Mouse (Mus musculus) T-cell, adult 2 months (primary cell): ENCODE measurements at regions not wholly inside any gene's neighbourhood (a gene's known extent, or its start where the extent isn't known, plus 50 kb on each side); places are given as distances from the start of the nearest gene placed in this dataset.

Experiments
- DNase-seq: peaks from one replicate; pipeline ENCODE4 v3.0.0; 2022; ENCODE audit warnings: low spot score

DNA sequence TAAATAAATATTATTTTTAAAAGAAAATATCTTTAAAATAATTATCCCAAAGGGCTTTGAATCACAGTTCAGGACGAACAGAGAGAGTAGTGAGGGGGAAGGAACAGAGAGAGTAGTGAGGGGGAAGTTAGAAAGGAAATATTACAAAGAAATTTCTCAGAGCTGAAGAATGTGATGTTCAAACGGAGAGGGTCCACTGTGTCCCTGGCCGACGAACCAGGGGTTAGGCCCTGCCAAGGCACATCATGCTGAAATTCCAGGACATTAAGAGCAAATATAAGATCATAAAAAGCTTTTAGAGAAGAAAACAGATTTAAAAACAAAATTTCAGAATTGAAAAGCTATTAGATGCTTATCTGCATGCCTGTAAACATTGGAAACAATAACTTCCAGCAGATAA lies 61.6 kb downstream of the Skor1 start:
- no peak for DNase-seq

DNA sequence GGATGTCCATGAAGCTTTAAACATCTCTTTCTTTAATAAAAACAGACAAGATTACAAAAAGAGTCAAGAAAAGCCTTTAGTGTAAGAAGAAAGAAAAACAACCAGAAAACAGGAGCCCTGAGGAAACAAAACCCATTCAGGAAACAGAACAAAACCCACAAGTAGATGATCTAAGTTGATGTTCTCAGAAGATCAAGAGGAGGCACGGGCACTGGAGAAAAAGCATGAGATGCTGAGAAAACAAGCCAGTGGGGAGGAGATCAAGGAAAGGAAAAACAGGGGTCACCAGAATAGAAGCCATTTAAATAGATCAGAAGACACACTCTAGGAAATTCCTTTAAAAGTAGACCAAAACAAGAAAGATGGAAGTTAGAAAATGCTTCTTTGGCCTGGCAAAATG lies 62.1 kb downstream of the Skor1 start:
- DNase-seq, result peak; percentile 48

DNA sequence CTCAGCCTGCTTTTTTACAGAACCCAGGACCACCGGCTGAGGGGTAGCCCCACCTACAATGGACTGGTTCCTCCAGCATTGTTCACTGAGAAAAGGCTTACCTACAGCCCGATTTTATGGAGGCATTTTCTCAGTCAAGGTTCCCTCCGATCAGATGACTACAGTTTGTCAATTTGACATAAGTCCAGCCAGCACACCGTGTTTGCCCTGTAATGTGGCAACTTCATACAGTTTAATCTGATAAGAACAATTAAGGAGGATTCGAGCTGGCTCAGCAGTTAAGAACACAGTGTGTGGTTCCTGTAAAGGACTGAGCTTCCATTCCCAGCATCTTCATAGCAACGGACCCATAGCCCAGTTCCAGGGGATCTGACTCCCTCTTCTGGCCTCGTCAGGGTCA lies 65.9 kb downstream of the Skor1 start:
- DNase-seq, result no peak

DNA sequence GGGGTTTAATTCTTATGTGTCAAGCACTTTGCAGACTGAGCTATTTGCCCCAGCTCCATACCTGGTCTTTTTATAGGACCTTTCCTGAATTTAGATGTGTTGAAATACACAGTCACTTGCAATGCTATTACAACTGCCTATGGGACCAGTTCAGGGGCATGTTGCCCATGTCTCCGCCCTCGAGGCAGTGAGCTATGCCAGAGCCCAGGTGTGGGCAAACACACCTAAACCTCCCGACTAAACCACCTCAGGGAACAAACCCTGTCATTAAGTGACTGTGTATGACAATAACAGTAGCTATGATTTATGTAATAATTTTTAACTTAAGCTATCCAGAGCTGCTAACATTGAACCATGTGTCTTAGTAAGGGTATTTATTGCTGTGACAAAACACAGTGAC lies 66.5 kb downstream of the Skor1 start:
- no peak for DNase-seq

DNA sequence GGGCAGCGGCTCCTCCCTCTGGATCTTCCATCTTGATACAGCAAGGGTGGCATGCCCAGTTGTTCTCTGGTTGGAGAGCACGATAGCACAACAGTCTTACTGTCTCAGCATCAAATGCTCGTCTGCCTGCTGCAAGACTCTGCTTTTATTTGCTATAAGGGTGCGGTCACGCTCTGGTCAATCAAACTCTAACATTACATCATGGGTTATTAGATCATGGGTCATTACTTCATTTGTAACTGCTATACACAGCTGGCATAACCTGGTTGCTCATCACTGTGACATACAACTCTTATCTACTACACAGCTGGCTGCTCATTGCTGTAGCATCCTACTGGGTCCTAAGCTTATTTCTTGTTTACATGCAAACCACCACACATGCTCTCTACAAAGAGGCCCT lies 68.4 kb downstream of the Skor1 start:
- DNase-seq, result no peak

DNA sequence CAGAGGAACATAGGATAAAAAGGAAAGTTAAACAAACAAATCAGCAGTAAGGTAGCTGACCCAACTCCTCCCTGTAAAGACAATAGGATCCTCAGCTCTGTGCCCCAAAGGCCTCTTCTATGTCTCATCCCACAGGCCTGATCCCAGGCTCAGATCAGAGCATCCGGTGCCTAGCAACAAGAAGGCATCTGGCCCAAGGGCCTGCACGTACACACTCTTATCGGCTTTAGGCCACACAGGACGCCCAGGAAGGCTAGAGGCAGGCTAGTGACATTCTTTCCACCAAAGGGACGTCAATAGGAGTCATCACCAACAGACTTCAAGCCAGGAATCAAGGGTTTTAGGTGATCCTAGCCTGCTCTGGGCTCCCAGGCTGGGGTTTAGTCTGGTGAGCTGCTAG lies 73.5 kb downstream of the Skor1 start:
- DNase-seq, result no peak

DNA sequence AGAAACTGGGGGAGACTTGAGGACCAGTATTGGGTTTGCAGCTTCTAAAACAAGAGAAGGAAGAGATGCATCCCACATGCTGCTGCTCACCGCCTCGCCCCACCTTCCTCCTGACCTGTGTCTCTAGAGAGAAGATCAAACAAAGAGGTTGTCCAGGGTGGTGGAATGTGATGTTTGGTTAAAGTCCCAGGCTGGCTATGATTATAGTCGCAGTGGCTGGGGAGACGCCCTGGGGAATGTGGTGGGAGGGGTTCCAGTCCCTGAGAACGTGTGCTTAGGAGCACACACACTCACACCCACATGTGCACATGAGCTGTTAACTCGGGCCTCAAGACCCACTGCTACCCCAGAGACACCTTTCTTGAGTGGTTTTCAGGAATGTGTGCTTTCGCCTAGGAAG lies 74.0 kb downstream of the Skor1 start:
- no peak for DNase-seq

DNA sequence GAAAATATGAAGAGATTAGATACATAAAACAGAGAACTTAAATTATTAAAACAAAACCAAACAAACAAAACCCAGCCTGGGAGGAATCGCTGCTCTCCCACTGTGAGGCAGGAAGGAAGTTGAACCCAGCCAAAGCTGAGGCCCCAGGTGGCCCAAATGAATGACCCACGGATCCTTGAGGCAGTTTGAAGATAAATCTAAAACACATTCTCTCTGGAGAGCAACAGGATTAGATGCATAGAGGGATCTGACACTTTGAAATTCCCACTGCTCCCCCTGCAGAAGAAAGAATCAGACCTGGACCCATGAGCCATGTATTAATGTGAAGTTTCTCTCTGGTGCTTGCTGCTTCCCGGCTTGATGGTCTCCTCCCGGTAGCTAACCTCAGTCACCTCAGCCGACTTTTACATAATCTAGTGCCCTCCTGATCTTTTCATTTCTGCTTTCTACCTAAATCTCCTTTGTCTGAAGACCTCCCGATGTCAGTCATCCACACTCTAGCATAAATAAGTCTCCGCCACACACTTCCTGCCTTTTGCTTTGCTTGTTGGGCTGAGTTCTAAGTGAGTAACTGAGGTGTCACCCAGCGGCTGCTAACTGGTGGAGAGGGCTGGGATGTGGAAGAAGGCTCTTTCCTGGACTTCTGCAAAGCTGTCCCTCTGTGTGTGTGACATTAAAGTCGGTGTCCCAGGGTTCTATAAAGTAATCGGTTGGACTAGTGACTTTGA lies 74.6 kb downstream of the Skor1 start:
- peak; percentile 43 for DNase-seq

DNA sequence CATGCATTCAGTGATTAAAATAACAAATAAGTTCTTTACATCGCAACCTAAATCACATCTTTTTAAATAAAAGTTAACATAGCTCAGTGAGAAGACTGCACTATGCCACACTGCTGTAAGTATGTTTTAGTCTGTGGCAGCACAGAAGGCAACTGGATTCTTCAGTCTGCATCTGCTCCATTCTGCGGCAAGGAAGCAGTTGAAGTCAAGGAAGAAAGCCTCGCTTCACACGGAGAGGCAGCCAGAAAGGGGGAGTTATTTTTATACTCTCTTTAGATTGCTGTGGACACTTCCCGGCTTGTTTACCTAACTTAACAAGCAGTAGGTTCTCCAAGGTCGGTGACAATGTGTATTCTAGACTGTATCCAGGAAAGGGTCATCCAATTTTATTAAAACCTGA lies 77.7 kb downstream of the Skor1 start:
- DNase-seq, result no peak

DNA sequence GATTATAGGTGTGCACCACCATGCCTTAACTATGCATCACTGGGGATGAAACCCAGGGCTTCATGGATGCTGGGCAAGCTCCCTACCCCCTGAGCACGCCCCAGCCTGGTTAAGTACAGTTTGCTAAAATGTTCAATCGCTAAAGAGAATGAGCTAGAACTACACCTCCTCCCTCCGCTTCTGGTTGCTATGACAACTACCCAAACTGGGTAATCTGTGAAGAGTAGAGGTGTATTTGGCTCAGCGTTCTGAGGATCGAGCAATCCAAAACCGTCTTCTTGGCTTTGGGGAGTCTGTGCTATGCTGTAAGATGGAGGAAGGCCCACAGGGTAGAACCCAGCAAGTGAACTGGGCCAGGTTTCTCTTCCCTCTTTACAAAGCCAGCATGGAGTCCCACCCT lies 78.8 kb downstream of the Skor1 start:
- no peak for DNase-seq

DNA sequence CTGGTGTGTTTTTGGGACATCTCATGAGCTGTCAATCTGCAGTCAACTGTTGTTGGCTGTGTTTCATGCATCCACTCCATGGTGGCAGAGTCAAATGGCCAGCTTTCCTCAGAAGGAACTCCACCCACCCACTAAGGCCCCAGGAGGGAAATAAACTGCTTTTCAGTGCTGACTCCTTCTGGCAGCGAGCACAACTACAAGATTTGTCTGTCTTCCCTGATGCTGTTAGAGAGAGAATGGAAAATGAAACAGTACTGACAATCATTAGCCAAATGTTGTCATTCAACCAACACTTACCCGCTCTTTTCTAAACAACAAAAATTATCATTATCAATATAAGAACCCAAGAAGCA lies 79.3 kb upstream of the Pias1 start:
- DNase-seq, result no peak

DNA sequence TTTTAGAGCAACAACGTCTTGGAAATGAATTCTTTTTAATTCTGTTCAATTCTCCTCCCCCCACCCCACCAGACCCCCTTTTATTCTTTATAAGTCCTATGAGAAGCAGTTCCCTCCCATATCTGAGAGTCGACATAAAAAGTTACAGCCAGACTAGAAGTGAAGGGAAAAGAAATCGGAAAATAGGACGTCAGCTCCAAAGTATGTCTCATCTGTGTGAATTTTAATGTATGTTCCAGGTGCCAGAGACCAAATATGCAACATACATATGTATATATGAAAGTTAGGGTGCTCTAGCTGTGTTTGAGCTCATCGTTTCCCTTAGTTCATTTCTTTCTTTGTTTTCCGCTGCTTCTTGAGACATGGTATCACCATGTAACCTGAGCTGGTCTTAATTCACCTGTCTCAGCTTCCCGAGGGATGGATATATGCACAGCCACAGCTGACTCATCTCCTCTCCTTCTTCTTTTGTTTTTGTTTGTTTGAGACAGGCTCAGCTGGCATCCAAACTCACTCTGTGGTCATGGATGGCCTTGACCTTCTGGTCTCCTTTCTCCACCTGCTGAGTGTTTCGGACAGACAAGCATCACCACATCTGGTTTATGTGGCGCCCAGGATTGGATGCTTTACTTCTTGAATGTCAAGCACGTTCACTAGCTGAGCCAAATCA lies 78.8 kb upstream of the Pias1 start:
- no peak for DNase-seq

DNA sequence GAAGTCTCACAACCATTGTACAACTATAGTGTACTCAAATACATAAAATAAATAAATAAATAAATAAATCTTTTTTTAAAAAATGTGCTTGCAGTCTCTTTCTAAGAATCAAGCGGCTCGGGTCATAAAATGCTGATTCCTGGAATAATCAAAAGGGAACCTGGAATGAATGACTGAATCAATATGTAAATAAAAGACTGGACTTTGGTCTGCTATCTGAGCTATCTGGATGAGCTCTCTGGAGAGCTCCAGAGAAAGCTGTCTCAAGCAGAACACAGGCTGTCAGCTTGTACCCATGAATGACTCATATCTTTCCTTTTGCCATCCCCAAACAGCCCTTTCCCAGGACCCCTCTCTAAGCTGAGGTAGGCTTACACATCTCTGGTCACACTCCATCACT lies 75.8 kb upstream of the Pias1 start:
- no peak for DNase-seq

DNA sequence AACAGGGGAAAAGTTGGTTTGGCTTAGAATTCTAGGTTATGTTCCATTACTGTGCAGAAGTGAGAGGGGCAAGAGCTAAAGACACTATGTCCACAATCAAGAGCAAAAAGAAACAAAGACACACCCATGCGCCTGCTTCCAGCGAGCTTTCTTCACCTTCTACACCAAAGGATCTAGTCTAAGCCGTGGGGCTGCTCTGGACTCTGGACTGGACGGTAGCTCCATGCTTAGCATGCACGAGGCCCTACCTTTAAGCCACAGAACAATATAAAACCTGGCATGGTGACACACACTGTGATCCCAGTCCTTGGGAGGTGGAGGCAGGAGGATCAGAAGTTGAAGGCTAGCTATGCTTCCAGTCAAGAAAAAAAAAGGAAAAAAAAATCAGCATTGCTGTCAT lies 73.0 kb upstream of the Pias1 start:
- DNase-seq, result no peak

DNA sequence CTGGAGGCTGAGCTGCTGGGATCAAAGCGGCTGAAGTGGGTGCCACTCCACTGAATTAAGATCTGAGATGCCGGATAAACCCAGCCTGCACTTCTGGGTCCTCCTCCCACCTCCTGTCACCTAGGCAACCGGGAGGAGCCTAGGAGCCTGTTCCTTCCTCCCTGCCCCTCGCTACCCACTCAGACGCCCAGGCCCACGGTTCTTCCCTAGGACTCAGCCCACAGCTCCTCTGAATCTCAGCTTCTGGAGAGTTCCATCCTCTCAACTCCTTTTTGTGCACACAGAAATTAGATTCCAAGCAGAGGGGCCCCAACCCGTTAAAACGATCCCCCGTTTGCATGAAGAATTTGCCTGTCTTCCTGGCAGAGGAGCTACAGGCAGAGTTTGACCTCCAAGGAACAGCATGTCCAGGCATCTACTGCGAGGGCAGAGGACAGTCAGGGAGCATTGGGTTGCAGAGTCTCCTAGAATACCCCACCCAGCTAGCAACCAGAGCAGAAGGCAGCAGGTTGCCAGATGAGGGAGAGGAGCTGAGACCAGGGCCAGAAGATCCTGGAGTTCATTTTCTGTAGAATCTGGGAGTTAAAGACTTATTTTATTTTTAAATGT lies 71.6 kb upstream of the Pias1 start:
- DNase-seq, result peak; percentile 51

DNA sequence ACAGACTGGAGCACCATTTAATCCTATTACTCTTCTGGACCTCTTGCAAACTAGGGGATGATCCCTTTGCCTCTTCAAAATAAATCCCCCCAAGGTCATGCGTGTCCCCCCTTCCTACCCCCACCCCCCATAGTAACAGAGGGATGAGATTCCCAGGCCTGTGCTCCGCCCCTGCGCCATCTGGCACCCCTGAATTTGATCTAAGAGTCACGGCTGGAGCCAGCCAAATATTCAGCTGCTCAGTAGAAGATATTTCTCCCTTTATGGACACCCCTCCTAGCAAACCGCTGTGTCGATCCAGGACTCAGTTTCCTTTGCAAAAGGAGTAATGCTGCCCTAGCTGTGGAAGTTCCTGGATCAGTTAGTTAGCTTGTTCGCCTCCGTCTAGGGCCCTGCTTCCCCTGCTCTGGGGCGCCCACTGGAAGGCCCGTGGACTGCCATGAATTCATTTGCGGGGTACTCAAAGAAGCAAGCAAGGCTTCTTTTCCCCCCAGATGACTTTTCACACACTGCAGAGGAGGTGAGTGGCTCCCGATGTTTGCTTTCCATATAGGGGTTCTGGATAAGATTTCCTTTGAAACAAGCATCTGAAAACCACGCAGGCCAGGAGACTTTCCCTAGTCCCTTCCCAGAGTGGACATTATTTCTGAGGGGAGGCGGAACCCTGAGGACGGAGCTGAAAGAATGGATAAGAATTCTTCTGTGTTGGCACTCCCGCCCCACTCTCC lies 70.9 kb upstream of the Pias1 start:
- no peak for DNase-seq

DNA sequence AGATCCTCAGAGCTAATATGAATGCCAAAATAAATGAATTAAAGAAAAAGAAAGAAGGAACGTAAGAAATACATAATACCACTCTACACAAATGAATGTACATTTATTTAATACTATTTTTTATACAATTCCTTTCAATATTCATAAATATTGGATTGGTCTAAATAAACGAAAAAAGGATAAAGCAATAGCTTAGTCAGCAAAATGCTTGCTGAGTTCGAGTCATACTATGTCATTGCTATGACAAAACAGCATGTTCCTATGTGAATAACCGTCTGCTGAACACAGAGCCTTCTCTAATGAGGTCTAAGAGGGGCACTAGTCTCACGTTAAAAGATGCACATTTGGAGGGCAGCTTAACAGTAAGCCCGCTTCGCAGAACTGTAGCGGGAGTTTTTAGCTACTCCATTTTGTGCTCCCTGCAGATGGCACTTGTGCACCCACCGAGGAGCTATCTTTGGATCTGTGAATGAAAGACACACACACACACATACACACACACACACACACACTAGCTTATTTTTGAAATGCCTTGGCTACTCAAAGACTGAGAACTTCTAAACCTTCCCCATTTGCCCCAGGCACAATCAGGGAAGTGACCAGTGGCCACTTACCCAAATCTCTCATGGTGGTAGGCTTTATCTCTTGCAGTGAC lies 69.1 kb upstream of the Pias1 start:
- no peak for DNase-seq

DNA sequence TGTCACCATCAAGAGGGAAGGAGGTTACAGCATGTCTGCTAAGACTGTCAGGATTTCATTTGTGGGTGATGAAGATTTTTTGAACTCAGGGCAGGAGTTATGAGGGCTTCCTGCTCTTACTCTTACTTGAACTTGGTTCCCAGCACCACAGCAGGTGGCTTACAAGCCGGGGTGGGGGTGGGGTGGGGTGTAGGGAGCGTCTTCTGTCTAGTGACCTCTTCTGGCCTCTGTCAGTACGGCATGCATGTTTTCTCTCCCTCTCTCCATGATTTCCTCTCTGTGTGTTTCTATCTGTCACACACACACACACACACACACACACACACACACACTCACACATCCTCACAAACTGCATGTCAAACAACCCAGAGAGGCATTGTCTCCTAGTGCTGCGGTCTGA lies 64.5 kb upstream of the Pias1 start:
- DNase-seq, result no peak

DNA sequence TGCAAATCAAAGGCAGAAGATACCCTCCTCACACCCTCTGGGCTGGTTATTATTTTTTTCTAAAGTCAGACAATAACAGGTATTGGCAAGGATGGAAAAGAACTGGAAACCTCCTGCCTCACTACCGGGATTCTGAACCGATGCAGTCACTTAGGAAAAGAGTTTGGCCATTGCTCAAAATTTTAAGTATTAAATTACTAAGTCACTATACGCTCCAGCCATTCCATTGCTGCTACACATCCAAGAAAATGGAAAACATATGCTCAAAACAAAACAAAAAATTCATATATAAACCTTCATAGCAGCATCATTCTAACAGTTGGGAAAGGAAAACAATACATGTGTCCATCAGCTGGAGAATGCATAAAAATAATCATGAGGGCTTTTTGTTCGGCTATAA lies 63.9 kb upstream of the Pias1 start:
- DNase-seq, result no peak

DNA sequence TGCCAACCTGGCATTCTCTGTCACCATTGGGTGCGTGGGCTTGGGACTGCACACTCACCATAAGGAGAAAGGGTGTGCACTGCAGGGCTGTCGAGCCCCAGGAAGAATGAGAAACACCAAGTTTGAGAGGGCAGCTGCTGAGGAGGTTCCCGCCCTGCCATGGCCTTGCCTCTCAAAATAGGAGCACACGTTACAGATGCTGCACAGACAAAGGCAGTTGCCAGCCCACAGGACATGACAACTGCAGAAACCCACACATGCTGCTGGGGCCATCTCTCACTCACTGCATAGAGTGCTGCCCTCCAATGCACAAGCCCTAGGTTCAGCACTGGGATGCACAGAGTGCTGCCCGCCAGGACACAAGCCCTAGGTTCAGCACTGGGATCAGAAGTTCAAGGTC lies 61.6 kb upstream of the Pias1 start:
- no peak for DNase-seq

DNA sequence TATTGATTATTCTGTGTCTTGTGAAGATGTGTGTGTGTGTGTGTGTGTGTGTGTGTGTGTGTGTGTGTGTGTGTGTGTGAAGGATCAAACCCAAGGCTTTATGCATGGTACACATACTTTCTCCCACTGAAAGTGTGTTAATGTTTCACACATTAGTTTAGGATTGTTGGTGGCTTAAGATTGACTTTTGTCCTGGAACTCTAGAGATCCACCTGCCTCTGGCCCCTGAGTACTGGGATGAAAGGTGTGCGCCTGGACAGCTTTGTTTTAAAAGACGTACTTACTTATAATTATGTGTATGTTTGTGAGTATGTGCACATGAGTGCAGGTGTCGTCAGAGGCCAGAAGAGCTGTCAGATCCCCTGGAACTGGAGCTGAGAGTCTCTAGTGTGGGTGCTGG lies 59.3 kb upstream of the Pias1 start:
- DNase-seq, result no peak

DNA sequence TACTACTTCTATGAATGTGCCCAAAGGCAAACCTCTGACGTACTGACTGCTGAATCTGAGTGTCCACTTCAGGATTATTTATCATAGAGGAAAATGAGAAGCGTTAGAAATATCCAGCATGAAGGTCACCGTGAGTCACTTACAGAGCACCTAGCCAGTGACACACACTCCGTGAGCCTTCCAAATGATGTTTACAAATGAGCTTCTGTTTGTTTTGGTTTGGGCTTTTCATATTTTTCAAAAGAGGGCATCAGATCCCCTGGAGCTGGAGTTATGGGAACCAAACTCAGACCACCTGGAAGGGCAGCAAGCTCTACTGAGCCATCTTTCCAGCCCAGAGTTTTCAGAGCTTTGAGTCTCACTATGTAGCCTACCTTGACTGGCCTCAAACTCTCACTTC lies 57.8 kb upstream of the Pias1 start:
- DNase-seq, result no peak

DNA sequence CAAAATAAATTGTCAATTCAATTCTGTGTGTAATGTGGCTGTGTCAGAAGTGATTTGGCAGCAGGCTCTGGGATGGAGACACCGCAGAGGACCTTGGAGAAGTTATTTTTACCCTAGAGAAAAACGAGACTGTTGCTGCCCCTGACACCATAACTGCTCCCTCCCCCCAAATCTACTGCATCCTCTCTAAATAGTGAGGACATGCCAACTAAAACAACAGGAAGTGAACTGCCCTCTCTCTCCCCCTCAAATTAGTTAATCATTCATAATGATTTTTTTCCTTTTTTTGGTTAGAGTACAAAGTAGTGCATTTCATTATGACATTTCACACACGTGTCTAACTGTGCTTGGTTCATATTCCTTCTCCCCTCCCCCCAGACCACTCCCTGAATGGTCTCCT lies 55.6 kb upstream of the Pias1 start:
- DNase-seq, result no peak
